Mouse (Mus musculus) testis, adult 2 months (tissue): ENCODE data around the gene Rgl2.

Experiments
- CTCF ChIP-seq: fragments of 200-500 bp; IDR thresholded peaks from 2 replicates; pipeline ENCODE4 v1.5.1; 2012; ENCODE audit warnings: low read depth, mild to moderate bottlenecking, inconsistent platforms, low read length, moderate library complexity; ENCODE audit not compliant: control insufficient read depth, insufficient read depth, insufficient replicate concordance
- POLR2A ChIP-seq: fragments of 200-500 bp; IDR thresholded peaks from 2 replicates; pipeline ENCODE4 v1.6.1; 2012; ENCODE audit warnings: low read depth, mild to moderate bottlenecking, inconsistent platforms, low read length, moderate library complexity; ENCODE audit not compliant: control insufficient read depth

GRCm38 (mm10) chr17:33930280-33931158 is 1.2 kb downstream of the Rgl2 start:
- TF ChIP-seq POLR2A (no peak), CTCF (no peak)
